Mouse (Mus musculus): ENCODE results near the gene Gas2l2. TPM values are rescaled to one million over a fixed set of nuclear protein-coding genes. Genes with fewer than 3 reads are reported as not detected.

Gas2l2 gene
- polyA plus RNA-seq, 1 experiment, result 2.8 TPM

DNA sequence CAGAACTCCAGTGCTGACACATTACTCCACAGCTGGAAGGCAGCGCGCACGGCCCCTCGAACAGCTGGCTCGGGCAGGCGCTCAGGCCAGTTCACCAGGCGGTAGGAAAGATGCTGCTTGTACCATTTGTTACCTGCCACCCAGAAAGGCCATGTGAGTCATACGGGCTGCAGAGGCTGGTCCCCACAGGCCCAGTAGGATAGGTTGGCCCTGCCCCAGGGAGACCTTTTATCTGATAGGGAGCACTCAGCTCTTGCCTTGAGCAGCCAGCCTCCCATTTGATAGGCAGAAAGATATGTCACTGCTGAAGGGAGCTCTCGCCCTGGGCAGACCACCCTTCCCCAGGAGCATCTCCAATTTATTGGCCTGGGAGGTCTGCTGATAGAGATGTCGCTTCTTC, 18.4 kb upstream of the Gas2l2 start:
- peaks cover 26% of the 10 kb centered on the region for H3K4me1 ChIP-seq (ENCODE audit: control insufficient read depth, insufficient read depth, low read length)
- WGBS, result 73% methylated on average over 10 of the region's 10 CpGs
- TF ChIP-seq POLR2A (IDR thresholded peaks at IDR 0.05; ENCODE audit: borderline replicate concordance, extremely low read depth, low read depth, low read length) (no peak), CTCF (IDR thresholded peaks at IDR 0.05; ENCODE audit: insufficient read depth, low read length) (no peak)
- H3K4me3 ChIP-seq (replicated peaks; ENCODE audit: extremely low read depth, low read depth, low read length), result no peak overlapping the region
- DNase-seq, result no peak

DNA sequence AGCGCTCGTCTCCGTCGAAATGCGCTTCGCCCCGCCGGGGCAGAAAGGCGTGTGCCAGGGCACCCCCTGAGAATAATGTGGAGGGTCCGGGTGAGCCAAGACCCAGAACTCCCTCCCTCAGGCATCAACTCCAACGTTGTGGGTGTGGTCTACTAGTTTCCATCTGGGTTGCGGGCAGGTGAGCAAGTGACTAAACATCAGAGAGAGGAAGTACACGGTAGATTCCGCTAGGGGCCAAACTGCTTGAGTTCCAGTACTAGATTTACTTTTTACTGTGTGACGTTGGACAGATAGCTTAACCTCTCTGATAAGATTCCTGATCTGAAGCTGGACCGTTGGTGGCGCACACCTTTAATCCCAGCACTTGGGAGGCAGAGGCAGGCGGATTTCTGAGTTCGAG, 15.7 kb upstream of the Gas2l2 start:
- DNase-seq, result no peak
- Histone ChIP-seq H3K4me3 (replicated peaks; ENCODE audit: extremely low read depth, low read depth, low read length) (no peak overlapping the region), H3K4me1 (ENCODE audit: control insufficient read depth, insufficient read depth, low read length) (peaks cover 29% of the 10 kb centered on the region)
- TF ChIP-seq CTCF (IDR thresholded peaks at IDR 0.05; ENCODE audit: insufficient read depth, low read length) (no peak), POLR2A (IDR thresholded peaks at IDR 0.05; ENCODE audit: borderline replicate concordance, extremely low read depth, low read depth, low read length) (no peak)
- 43% methylated on average over 19 of the region's 19 CpGs for WGBS

DNA sequence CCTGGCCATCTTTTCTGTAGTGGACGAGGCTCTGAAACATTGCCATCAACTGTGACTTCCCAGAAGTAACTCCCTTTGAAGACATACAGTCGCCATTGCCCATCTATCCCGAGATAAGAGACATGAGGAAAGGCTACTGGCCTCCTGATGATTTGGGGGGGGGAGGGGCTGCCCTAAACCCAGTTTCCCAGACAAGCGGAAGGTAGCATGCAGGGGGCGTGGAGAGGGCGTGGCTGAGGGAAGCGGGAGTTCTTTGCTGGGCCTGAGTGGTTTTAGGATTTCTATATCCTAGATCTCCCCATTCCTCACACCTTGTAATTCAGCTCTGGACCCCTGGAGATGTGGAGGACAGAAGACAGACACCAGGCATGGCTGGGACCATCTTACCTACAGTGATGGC, 14.6 kb upstream of the Gas2l2 start:
- no peak for TF ChIP-seq CTCF (IDR thresholded peaks at IDR 0.05; ENCODE audit: insufficient read depth, low read length)
- TF ChIP-seq POLR2A (IDR thresholded peaks at IDR 0.05; ENCODE audit: borderline replicate concordance, extremely low read depth, low read depth, low read length), result no peak
- WGBS, result 6% methylated on average over 7 of the region's 7 CpGs
- no peak for DNase-seq
- no peak overlapping the region for H3K4me3 ChIP-seq (replicated peaks; ENCODE audit: extremely low read depth, low read depth, low read length)
- H3K4me1 ChIP-seq (ENCODE audit: control insufficient read depth, insufficient read depth, low read length), result peaks cover 19% of the 10 kb centered on the region

DNA sequence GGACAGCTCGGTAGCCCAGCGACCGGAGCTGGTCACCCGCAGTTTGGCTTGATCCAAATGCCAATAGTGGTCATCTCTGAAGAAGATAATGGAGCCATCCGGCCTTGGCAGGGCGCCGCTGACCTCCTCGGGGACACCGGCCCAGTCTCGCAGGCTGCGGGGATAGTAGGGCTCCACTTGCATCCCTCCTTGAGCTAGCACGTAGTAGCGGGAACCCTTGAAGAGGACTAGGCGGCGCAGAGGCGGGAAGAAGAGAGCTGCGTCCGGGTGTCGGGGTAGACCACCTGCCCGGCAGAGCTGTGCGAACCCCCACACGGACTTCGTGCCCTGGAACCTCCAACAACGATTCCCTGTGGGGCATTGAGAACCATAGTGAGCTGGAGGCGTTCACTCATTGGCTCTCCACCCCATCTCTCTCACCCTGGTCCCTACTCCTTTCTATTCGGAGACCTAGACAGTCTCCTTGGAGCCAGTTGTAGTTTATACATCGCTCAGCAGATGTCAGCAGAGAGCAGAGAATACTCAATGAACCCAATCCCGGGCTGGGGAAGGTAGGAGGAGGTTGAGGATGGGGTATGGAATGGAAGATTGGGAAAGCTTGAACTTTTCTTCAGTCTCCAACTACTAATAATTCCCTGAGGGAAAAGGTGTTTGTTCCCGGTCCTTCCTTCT, 13.5 kb upstream of the Gas2l2 start:
- H3K4me3 ChIP-seq (replicated peaks; ENCODE audit: extremely low read depth, low read depth, low read length), result no peak overlapping the region

DNA sequence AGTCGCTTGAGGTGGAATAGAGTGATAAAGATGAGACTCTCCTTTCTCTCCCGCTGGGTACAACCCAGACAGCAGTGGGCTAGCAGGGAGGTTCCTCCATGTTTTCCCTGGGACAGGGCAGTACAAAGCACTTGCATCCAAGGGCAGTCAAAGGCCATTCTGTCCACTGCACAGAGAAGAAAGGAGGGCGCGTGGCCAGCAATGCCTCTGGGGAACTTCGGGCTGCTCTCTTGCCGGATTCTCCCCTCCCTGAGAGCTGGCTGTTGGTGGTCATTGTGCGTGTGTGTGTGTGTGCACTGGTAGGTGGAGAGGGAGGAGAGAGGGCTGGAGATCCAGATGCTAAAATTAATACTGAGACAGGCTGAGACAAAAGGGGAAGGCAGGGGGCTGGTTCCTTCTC, 12.0 kb upstream of the Gas2l2 start:
- no peak overlapping the region for H3K4me3 ChIP-seq (replicated peaks; ENCODE audit: extremely low read depth, low read depth, low read length)
- WGBS, result 53% methylated on average over 7 of the region's 7 CpGs
- no peak for DNase-seq

More for the DNA sequence above, 13.5 kb upstream of the Gas2l2 start:
- TF ChIP-seq POLR2A (IDR thresholded peaks at IDR 0.05; ENCODE audit: borderline replicate concordance, extremely low read depth, low read depth, low read length), result no peak
- peak; percentile 28 for TF ChIP-seq CTCF (IDR thresholded peaks at IDR 0.05; ENCODE audit: insufficient read depth, low read length)
- WGBS, result 18% methylated on average over 29 of the region's 29 CpGs
- peak; percentile 74 for DNase-seq
- H3K4me1 ChIP-seq (ENCODE audit: control insufficient read depth, insufficient read depth, low read length), result peaks cover 8% of the 10 kb centered on the region

DNA sequence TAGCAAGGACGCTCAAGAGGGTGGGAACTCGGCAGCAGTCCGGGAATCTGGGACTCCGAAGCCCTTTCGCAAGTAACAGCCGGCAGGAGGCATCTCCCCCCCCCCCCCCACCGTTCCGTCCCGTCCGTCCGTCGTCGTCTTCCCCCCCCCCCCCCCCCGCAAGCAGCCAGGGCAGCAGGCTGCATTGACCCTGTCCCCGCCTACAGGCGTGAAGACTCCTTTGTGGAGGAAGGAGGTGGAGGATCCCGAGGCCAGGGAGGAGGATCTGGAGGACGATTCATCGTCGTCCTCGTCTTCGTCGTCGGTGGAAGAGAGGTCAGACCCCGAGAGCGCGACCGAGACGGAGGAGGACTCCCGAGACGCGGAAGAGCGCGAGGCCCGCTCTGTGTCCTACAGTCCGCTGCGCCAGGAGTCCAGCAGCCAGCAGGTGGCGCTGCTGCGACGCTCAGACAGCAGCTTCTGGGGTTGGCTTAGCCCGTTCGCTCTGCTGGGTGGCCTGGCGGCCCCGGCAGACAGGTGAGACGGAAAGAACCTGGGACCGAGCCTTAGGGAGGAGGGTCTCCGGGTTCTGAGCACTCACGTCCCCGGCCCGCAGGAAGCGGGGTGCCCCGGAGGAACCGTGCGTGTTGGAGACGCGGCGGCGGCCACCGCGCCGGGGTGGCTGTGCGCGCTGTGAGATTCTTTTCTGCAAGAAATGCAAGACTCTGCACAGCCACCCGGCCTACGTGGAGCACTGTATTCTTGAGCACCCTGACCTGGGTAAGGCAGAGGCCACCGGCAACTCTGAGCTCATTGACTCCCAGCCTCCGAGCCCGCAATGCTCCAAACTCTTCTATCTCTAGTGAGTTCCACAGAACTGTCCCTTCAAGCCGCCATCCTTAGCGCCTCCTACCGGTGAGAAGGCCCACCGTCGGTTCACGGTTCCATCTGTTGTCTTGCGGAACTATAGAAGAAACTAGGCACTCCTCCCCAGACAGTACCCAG, 11.1 kb upstream of the Gas2l2 start:
- Histone ChIP-seq H3K4me1 (ENCODE audit: control insufficient read depth, insufficient read depth, low read length) (peaks cover 7% of the 10 kb centered on the region), H3K4me3 (replicated peaks; ENCODE audit: extremely low read depth, low read depth, low read length) (peak overlapping the region; percentile 80)
- WGBS, result under 1% methylated on average over 71 of the region's 75 CpGs
- peak; percentile 85 for DNase-seq
- TF ChIP-seq CTCF (IDR thresholded peaks at IDR 0.05; ENCODE audit: insufficient read depth, low read length) (peak; percentile 85), POLR2A (IDR thresholded peaks at IDR 0.05; ENCODE audit: borderline replicate concordance, extremely low read depth, low read depth, low read length) (no peak)

More for the DNA sequence above, 12.0 kb upstream of the Gas2l2 start:
- peaks cover 7% of the 10 kb centered on the region for H3K4me1 ChIP-seq (ENCODE audit: control insufficient read depth, insufficient read depth, low read length)
- TF ChIP-seq CTCF (IDR thresholded peaks at IDR 0.05; ENCODE audit: insufficient read depth, low read length), result no peak
- no peak for TF ChIP-seq POLR2A (IDR thresholded peaks at IDR 0.05; ENCODE audit: borderline replicate concordance, extremely low read depth, low read depth, low read length)

DNA sequence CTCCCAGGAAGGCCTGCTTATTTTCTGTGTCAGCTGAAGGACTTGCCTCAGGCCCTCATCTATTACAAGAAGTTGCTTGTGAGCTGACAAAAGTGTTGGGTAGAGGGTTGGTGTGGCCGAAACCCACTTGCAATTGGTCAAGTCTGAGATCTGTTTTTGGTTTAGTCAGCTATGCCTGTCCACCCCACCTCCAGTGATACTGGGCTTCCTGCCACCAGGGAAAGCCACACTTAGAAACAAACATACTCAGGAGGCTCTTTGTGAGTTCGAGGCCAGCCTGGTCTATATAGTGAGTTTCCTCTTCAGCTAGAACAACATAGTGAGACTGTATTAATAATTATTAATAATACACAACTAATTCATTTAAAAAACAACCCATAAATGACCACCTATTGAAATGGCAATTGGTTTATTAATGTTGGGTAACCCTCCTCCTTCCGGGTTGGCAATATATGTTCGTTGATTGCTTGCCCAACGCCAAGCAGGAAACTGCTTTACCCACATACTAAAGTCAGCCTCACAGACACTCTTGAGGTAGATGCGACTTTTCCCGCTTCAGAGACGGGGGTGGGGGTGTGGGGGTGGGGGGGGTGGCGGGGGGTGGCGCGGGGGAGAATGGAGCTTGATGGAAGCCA, 10.3 kb upstream of the Gas2l2 start:
- Histone ChIP-seq H3K4me3 (replicated peaks; ENCODE audit: extremely low read depth, low read depth, low read length) (no peak overlapping the region), H3K4me1 (ENCODE audit: control insufficient read depth, insufficient read depth, low read length) (peaks cover 7% of the 10 kb centered on the region)
- TF ChIP-seq POLR2A (IDR thresholded peaks at IDR 0.05; ENCODE audit: borderline replicate concordance, extremely low read depth, low read depth, low read length) (no peak), CTCF (IDR thresholded peaks at IDR 0.05; ENCODE audit: insufficient read depth, low read length) (no peak)
- 24% methylated on average over 11 of the region's 11 CpGs for WGBS
- no peak for DNase-seq

DNA sequence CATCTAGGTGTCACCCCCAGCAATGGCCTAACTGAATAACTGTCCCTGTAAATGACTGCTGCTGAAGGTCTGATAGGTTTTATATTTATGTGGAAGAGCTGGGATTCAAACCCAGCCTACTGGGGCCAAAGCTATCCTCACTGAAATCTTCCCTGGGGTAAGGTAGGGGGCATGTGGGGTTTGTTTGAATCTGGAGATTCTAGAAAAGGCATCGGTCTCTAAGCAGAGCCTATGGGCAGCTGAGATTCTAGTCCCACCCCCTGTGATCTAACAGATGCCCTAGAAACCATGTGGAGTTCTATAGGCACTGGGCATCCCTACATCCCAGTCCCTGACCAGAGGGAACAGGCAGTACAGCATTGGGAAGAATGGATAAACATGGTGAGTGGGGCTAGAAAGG, 8.1 kb upstream of the Gas2l2 start, which contains the start of gene 1700020L24Rik:
Gene 1700020L24Rik (plus strand): TSS at position 301 of the 400 bp plus-strand sequence.
- TF ChIP-seq POLR2A (IDR thresholded peaks at IDR 0.05; ENCODE audit: borderline replicate concordance, extremely low read depth, low read depth, low read length) (no peak), CTCF (IDR thresholded peaks at IDR 0.05; ENCODE audit: insufficient read depth, low read length) (no peak)
- Histone ChIP-seq H3K4me3 (replicated peaks; ENCODE audit: extremely low read depth, low read depth, low read length) (no peak within 1 kb of the TSS), H3K4me1 (ENCODE audit: control insufficient read depth, insufficient read depth, low read length) (peaks cover 3% of the 10 kb centered on the region)
- no peak for DNase-seq
- 93% methylated on average over 1 of the region's 1 CpGs for WGBS

DNA sequence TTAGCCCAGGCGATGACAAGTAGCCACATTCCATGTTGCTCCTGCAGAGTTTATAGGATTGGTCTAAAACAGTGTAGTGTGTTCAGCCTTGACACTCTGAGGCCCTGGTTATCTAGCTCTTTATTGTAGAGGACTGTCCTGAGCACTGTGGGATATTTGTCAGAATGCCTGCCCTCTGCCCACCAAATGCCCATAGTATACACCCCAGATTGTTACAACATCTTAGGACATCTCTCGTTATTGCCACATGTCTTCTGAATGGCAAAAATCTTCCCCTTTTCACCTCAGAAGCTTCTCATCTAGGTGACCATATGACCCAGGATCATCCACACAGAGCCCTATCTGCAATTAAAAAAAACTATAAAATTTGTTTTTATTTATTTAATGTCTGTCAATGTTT, 3.3 kb upstream of the Gas2l2 start:
- DNase-seq, result no peak
- Histone ChIP-seq H3K4me1 (ENCODE audit: control insufficient read depth, insufficient read depth, low read length) (no peaks in the 10 kb centered on the region), H3K4me3 (replicated peaks; ENCODE audit: extremely low read depth, low read depth, low read length) (no peak overlapping the region)
- WGBS, result 81% methylated on average over 2 of the region's 2 CpGs
- TF ChIP-seq CTCF (IDR thresholded peaks at IDR 0.05; ENCODE audit: insufficient read depth, low read length) (no peak), POLR2A (IDR thresholded peaks at IDR 0.05; ENCODE audit: borderline replicate concordance, extremely low read depth, low read depth, low read length) (no peak)
